ENCODE assay signal across 31 mouse cellular contexts in the genomic region with DNA sequence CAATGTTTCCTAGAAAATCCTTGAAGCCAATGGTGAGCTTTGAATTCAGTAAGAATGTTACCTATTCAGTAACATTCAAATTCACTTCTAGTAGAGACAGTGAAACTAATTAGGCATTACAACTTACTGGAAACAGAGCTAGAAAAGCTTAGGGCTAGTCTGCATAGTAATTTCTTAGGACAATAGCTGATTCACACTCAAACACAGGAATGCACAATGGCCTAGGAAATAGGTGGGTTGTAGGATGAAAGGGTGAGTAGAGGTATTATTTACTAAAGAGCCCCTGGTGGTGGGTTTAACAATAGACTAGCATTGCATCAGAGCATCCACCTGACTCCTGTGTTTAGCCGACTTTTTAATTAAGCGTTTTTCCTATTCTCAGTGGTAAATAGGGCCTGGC.
"Had no signal": no experiment of that assay in that cellular context is flagged by ENCODE, and none has a peak within 500 bp of the region (broad histone marks: within the 10 kb centered on the region; RNA-seq: fewer than 3 reads in every experiment).

No protein-coding gene starts in this region.

- H3K9ac ChIP-seq: limb, embryonic 12.5 days; limb, embryonic 13.5 days; limb, embryonic 15.5 days; liver, embryonic 12.5 days; liver, embryonic 13.5 days; liver, embryonic 14.5 days; liver, embryonic 15.5 days; liver, postnatal 0 days; lung, embryonic 14.5 days; lung, embryonic 15.5 days; midbrain, embryonic 12.5 days; midbrain, embryonic 13.5 days; midbrain, embryonic 15.5 days had no signal

- ATAC-seq: liver, embryonic 12.5 days; liver, postnatal 0 days; midbrain, embryonic 13.5 days; midbrain, embryonic 15.5 days; midbrain, embryonic 16.5 days had no signal

- H3K4me3 ChIP-seq: left cerebral cortex, adult 2 months; limb, embryonic 10.5 days; limb, embryonic 12.5 days; limb, embryonic 13.5 days; limb, embryonic 15.5 days; liver, embryonic 12.5 days; liver, embryonic 13.5 days; liver, embryonic 15.5 days; lung, embryonic 15.5 days; megakaryocyte, embryonic 14.5 days; midbrain, embryonic 10.5 days; midbrain, embryonic 12.5 days; midbrain, embryonic 13.5 days; midbrain, embryonic 15.5 days; myocyte had no signal

- H3K4me2 ChIP-seq: limb, embryonic 12.5 days; limb, embryonic 13.5 days; limb, embryonic 15.5 days; liver, embryonic 11.5 days; liver, embryonic 12.5 days; liver, embryonic 13.5 days; liver, embryonic 15.5 days; lung, embryonic 14.5 days; lung, embryonic 15.5 days; midbrain, embryonic 11.5 days; midbrain, embryonic 12.5 days; midbrain, embryonic 13.5 days; midbrain, embryonic 15.5 days had no signal

- H3K9me3 ChIP-seq: limb, embryonic 10.5 days; limb, embryonic 12.5 days; limb, embryonic 13.5 days; limb, embryonic 15.5 days; liver, embryonic 12.5 days; liver, embryonic 13.5 days; liver, embryonic 15.5 days; lung, embryonic 15.5 days; megakaryocyte, embryonic 14.5 days; midbrain, embryonic 10.5 days; midbrain, embryonic 12.5 days; midbrain, embryonic 13.5 days; midbrain, embryonic 15.5 days had no signal

- DNase-seq: left cerebral cortex, postnatal 4 days; liver; liver, embryonic 13.5 days; liver, postnatal 0 days; lung, adult 18-20 months; lung, adult 2 months; lung, embryonic 14.5 days; lung, postnatal 10 days; lung, postnatal 14 days; lung, postnatal 36 days; lung, postnatal 4 days; midbrain, embryonic 14.5 days had no signal

- H3K4me1 ChIP-seq: limb, embryonic 10.5 days; limb, embryonic 12.5 days; limb, embryonic 13.5 days; limb, embryonic 15.5 days; liver, embryonic 12.5 days; liver, embryonic 13.5 days; liver, embryonic 15.5 days; lung, embryonic 15.5 days; megakaryocyte, embryonic 14.5 days; midbrain, embryonic 10.5 days; midbrain, embryonic 12.5 days; midbrain, embryonic 13.5 days; midbrain, embryonic 15.5 days had no signal

- H3K27me3 ChIP-seq: limb, embryonic 12.5 days; limb, embryonic 13.5 days; limb, embryonic 15.5 days; liver, embryonic 12.5 days; liver, embryonic 13.5 days; liver, embryonic 15.5 days; lung, embryonic 15.5 days; megakaryocyte, embryonic 14.5 days; midbrain, embryonic 12.5 days; midbrain, embryonic 13.5 days; midbrain, embryonic 15.5 days had no signal

- H3K27ac ChIP-seq: left cerebral cortex, adult 2 months; limb, embryonic 10.5 days; limb, embryonic 12.5 days; limb, embryonic 13.5 days; limb, embryonic 15.5 days; liver, embryonic 12.5 days; liver, embryonic 13.5 days; liver, embryonic 14.5 days; liver, embryonic 15.5 days; lung, embryonic 15.5 days; macrophage; midbrain, embryonic 10.5 days; midbrain, embryonic 12.5 days; midbrain, embryonic 13.5 days; midbrain, embryonic 15.5 days had no signal

- H3K36me3 ChIP-seq: limb, embryonic 10.5 days; limb, embryonic 12.5 days; limb, embryonic 13.5 days; limb, embryonic 15.5 days; liver, embryonic 12.5 days; liver, embryonic 13.5 days; liver, embryonic 15.5 days; lung, embryonic 15.5 days; midbrain, embryonic 10.5 days; midbrain, embryonic 12.5 days; midbrain, embryonic 13.5 days; midbrain, embryonic 15.5 days had no signal
